Mouse (Mus musculus): ENCODE measurements at regions not wholly inside any gene's neighbourhood (a gene's known extent, or its start where the extent isn't known, plus 50 kb on each side); places are given as distances from the start of the nearest gene placed in this dataset.

GRCm38 (mm10) chr10:96557336-96557735 lies 59.5 kb upstream of the Btg1 start:
- DNase-seq (ENCODE audit: low read depth, low spot score), result no peak
- no peaks in the 10 kb centered on the region for H3K36me3 ChIP-seq (ENCODE audit: control insufficient read depth, insufficient read depth, low read length, poor library complexity, severe bottlenecking)
- no peak overlapping the region for H3K4me3 ChIP-seq (ENCODE audit: insufficient read depth in 1 of 2, low read depth in 1 of 2, low read length in 2 of 2, poor library complexity in 1 of 2, severe bottlenecking in 1 of 2)
- H3K4me1 ChIP-seq (ENCODE audit: control insufficient read depth in 2 of 2, insufficient read depth in 2 of 2, low read length in 2 of 2, poor library complexity in 1 of 2), result no peaks in the 10 kb centered on the region
- no peaks in the 10 kb centered on the region for H3K9me3 ChIP-seq (ENCODE audit: control insufficient read depth, insufficient read depth, low read depth, low read length)
- TF ChIP-seq ZC3H11A (IDR thresholded peaks at IDR 0.05; ENCODE audit: borderline replicate concordance, low read depth, low read length), result no peak
- TF ChIP-seq ZNF384 (IDR thresholded peaks at IDR 0.05; ENCODE audit: low read depth, low read length), result no peak
- no peak for TF ChIP-seq HCFC1 (IDR thresholded peaks at IDR 0.05; ENCODE audit: borderline replicate concordance, insufficient read depth, low read length)
- TF ChIP-seq MAFK (IDR thresholded peaks at IDR 0.05; ENCODE audit: insufficient read depth, low read depth, low read length), result no peak
- no peak for TF ChIP-seq CHD2 (IDR thresholded peaks at IDR 0.05; ENCODE audit: low read depth, low read length)
- in situ Hi-C loops (cut with MboI; ENCODE audit: low sequenced_read_pairs in 2 of 2, unreplicated experiment in 2 of 2), result no loop called here
- H3K9ac ChIP-seq (ENCODE audit: insufficient read depth, low read depth, low read length, poor library complexity, severe bottlenecking), result no peak overlapping the region
- H3K27ac ChIP-seq (ENCODE audit: insufficient read depth, low read depth, low read length, poor library complexity, severe bottlenecking), result no peak overlapping the region

GRCm38 (mm10) chr10:96565343-96565742 lies 51.5 kb upstream of the Btg1 start:
- DNase-seq (ENCODE audit: low read depth, low spot score), result no peak
- Histone ChIP-seq H3K36me3 (ENCODE audit: control insufficient read depth, insufficient read depth, low read length, poor library complexity, severe bottlenecking) (no peaks in the 10 kb centered on the region), H3K9ac (ENCODE audit: insufficient read depth, low read depth, low read length, poor library complexity, severe bottlenecking) (no peak overlapping the region), H3K4me3 (ENCODE audit: insufficient read depth in 1 of 2, low read depth in 1 of 2, low read length in 2 of 2, poor library complexity in 1 of 2, severe bottlenecking in 1 of 2) (no peak overlapping the region), H3K4me1 (ENCODE audit: control insufficient read depth in 2 of 2, insufficient read depth in 2 of 2, low read length in 2 of 2, poor library complexity in 1 of 2) (no peaks in the 10 kb centered on the region), H3K9me3 (ENCODE audit: control insufficient read depth, insufficient read depth, low read depth, low read length) (no peaks in the 10 kb centered on the region), H3K27ac (ENCODE audit: insufficient read depth, low read depth, low read length, poor library complexity, severe bottlenecking) (no peak overlapping the region)
- in situ Hi-C loops (cut with MboI; ENCODE audit: low sequenced_read_pairs in 2 of 2, unreplicated experiment in 2 of 2), result no loop called here
- no peak for TF ChIP-seq ZC3H11A (IDR thresholded peaks at IDR 0.05; ENCODE audit: borderline replicate concordance, low read depth, low read length)

Measured in ES-E14 (cell line).